Mouse (Mus musculus) left cerebral cortex, postnatal 25 days (tissue): ENCODE data around the gene Olfr934. TPM values are rescaled to one million over a fixed set of nuclear protein-coding genes. Genes with fewer than 3 reads are reported as not detected.

Experiments
- DNase-seq, 2 experiments: peaks; one replicate each; pipeline ENCODE4 v3.0.0; 2022; ENCODE audit warnings: low spot score in 2 of 2, mixed read lengths in 1 of 2
- intact Hi-C: fragments of 180-260 bp; cut with DNase I; formaldehyde crosslinking; loops from one replicate; pipeline ENCODE4 v1.15.1; 2025
- total RNA-seq, 2 experiments: library from RNA; stranded (reverse); gene quantifications; 2 replicates each; pipeline ENCODE4 v1.2.3; 2021

Olfr934 gene
- total RNA-seq, result not detected

GRCm38 (mm10) chr9:38988215-38988614 lies at the start of gene Olfr934:
TSS of gene Olfr934 (minus strand) at chr9:38988315.
- no peak for DNase-seq
- intact Hi-C loops, result no loop called here

GRCm38 (mm10) chr9:39023277-39023676 lies 35.2 kb upstream of the Olfr934 start, which contains the start of gene Olfr146:
TSS of gene Olfr146 (minus strand) at chr9:39023377.
- intact Hi-C loops, result no loop called here
- DNase-seq, result no peak

GRCm38 (mm10) chr9:38999583-38999982 lies 11.5 kb upstream of the Olfr934 start, which contains the start of gene Olfr935:
TSS of gene Olfr935 (minus strand) at chr9:38999683.
- intact Hi-C loops, result no loop called here
- no peak for DNase-seq

- intact Hi-C loops, result no loop called here
- DNase-seq, result no peak
Measured at GRCm38 (mm10) chr9:38972013-38972412, 16.1 kb downstream of the Olfr934 start, which contains the start of gene Olfr933. TSS of gene Olfr933 (plus strand) at chr9:38972313.

GRCm38 (mm10) chr9:38954124-38954416 lies 34.0 kb downstream of the Olfr934 start:
- peak in 1 of 2 experiments; percentile 24 for DNase-seq
- intact Hi-C loops, result no loop called here

GRCm38 (mm10) chr9:38953401-38954123 lies 34.6 kb downstream of the Olfr934 start:
- intact Hi-C loops, result no loop called here
- DNase-seq, result peak; percentile 21 to 81

Other genes with a start within 250 kb of the Olfr934 start
- not detected for gene Olfr920, start 236.0 kb downstream of the Olfr934 start, total RNA-seq
- not detected for gene Olfr921, start 215.2 kb downstream of the Olfr934 start, total RNA-seq
- not detected for gene Olfr922, start 173.7 kb downstream of the Olfr934 start, total RNA-seq
- not detected for gene Olfr923, start 161.8 kb downstream of the Olfr934 start, total RNA-seq
- gene Olfr924, start 143.9 kb downstream of the Olfr934 start, total RNA-seq, result not detected
- not detected for gene Olfr26, start 133.3 kb downstream of the Olfr934 start, total RNA-seq
- not detected for gene Olfr926, start 111.2 kb downstream of the Olfr934 start, total RNA-seq
- not detected for gene Olfr930, start 58.5 kb downstream of the Olfr934 start, total RNA-seq
- not detected for gene Olfr933, start 16.0 kb downstream of the Olfr934 start, total RNA-seq
- gene Olfr935, start 11.4 kb upstream of the Olfr934 start, total RNA-seq, result not detected
- gene Olfr146, start 35.1 kb upstream of the Olfr934 start, total RNA-seq, result not detected
- not detected for gene Olfr937, start 76.6 kb upstream of the Olfr934 start, total RNA-seq
- gene Olfr938, start 90.6 kb upstream of the Olfr934 start, total RNA-seq, result not detected
- gene Olfr27, start 139.8 kb upstream of the Olfr934 start, total RNA-seq, result not detected
- gene Olfr943, start 178.0 kb upstream of the Olfr934 start, total RNA-seq, result not detected
- gene Olfr944, start 213.6 kb upstream of the Olfr934 start, total RNA-seq, result not detected